Mouse (Mus musculus) kidney, postnatal 0 days (tissue): ENCODE data around the gene Tpd52l1. TPM values are rescaled to one million over a fixed set of nuclear protein-coding genes. Genes with fewer than 3 reads are reported as not detected.

ENCODE experiments used
- ATAC-seq: fragments of 200-750 bp; cut with Nextera tagmentation; replicated peaks from 2 replicates; pipeline ENCODE4 v1.8.0; 2017; ENCODE audit warnings: low read depth, moderate number of reproducible peaks, moderate TSS enrichment, moderate library complexity; ENCODE audit not compliant: low FRiP score
- DNase-seq: peaks from one replicate; pipeline ENCODE4 v3.0.0-alpha.2; 2016; ENCODE audit warnings: low spot score
- H3K27ac ChIP-seq: fragments of 300-500 bp; sonication (generic); 2 replicates; pipeline ENCODE4 v1.5.1; 2014; ENCODE audit warnings: mild to moderate bottlenecking
- H3K27me3 ChIP-seq: fragments of 300-500 bp; sonication (generic); 2 replicates; pipeline ENCODE4 v1.6.1; 2014; ENCODE audit warnings: low read length, mixed read lengths; ENCODE audit not compliant: insufficient read depth
- H3K36me3 ChIP-seq: fragments of 300-500 bp; sonication (generic); 2 replicates; pipeline ENCODE4 v1.6.1; 2014; ENCODE audit warnings: low read length, mixed read lengths; ENCODE audit not compliant: insufficient read depth
- H3K4me1 ChIP-seq: fragments of 300-500 bp; sonication (generic); replicated peaks from 2 replicates; pipeline ENCODE4 v1.6.1; 2014; ENCODE audit warnings: antibody characterized with exemption, low read length, mixed read lengths; ENCODE audit not compliant: insufficient read depth
- H3K4me2 ChIP-seq: fragments of 300-500 bp; sonication (generic); 2 replicates; pipeline ENCODE4 v1.6.1; 2014; ENCODE audit warnings: mild to moderate bottlenecking, low read length, moderate library complexity, mixed read lengths
- H3K4me3 ChIP-seq: fragments of 300-500 bp; sonication (generic); replicated peaks from 2 replicates; pipeline ENCODE4 v1.5.1; 2014; ENCODE audit warnings: low read depth, low read length
- H3K9ac ChIP-seq: fragments of 300-500 bp; sonication (generic); 2 replicates; pipeline ENCODE4 v1.6.1; 2014; ENCODE audit warnings: low read depth, low read length
- H3K9me3 ChIP-seq: fragments of 300-500 bp; sonication (generic); replicated peaks from 2 replicates; pipeline ENCODE4 v1.6.1; 2016; ENCODE audit warnings: low read length, inconsistent platforms, mixed read lengths
- CTCF ChIP-seq: IDR thresholded peaks from 2 replicates; pipeline ENCODE4 v1.5.1; 2016; ENCODE audit warnings: antibody characterized with exemption, low read depth, mild to moderate bottlenecking, moderate library complexity
- WGBS: fragments of 180-500 bp; shearing (Covaris S2); extraction: QIAGEN DNeasy Blood & Tissue Kit; methylation state at CpG from one replicate; pipeline ENCODE4 v1.1.7; 2014; 5-methylcytosine and 5-hydroxymethylcytosine counted together
- polyA plus RNA-seq: library from polyadenylated mRNA; unstranded; fragments of >200 nt; fragmentation: Nextera tagmentation; extraction: Ambion mirVana; gene quantifications from 2 replicates; pipeline ENCODE4 v1.2.1, GENCODE M21; 2015

Gene Tpd52l1
- polyA plus RNA-seq, 1 experiment from 2014 or later: 56.3 TPM

DNA sequence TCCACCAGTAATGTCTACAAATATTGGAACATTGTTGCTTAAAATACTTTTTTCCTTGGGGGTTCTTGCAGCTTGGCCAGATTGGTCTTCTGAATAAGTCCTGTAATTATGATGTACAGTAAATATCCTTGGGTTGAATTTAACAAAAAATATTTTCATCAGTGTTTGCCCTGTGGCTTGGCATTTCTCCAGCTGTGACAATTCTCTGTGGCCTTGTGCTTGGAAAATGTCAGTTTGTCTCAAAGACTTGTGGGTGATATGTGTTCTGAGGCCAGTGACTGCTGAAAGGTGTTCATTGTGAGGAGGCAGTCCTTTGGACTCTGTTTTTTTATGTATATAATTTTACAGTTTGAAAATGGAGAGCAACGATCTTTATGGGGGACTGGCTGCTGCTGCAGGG lies 116.3 kb downstream of the Tpd52l1 start:
- Histone ChIP-seq H3K9me3 (no peaks in the 10 kb centered on the region), H3K36me3 (peaks cover 24% of the 10 kb centered on the region), H3K9ac (no peak overlapping the region), H3K27me3 (no peaks in the 10 kb centered on the region), H3K4me1 (no peaks in the 10 kb centered on the region), H3K4me3 (no peak overlapping the region), H3K27ac (no peak overlapping the region), H3K4me2 (no peak overlapping the region)
- whole genome bisulfite sequencing: 61% methylated on average over 1 of the region's 1 CpGs
- ATAC-seq (no peak), DNase-seq (no peak)
- no peak for TF ChIP-seq CTCF

- H3K27me3 ChIP-seq: no peaks in the 10 kb centered on the region
- TF ChIP-seq CTCF: no peak
- H3K4me2 ChIP-seq: no peak overlapping the region
- 74% methylated on average over 5 of the region's 5 CpGs for whole genome bisulfite sequencing
- H3K4me3 ChIP-seq: no peak overlapping the region
- no peak for ATAC-seq
- no peak for DNase-seq
- no peaks in the 10 kb centered on the region; the same call in 1 of the 2 replicates for H3K4me1 ChIP-seq
- no peak overlapping the region for H3K27ac ChIP-seq
- H3K36me3 ChIP-seq: peaks cover 31% of the 10 kb centered on the region
- no peaks in the 10 kb centered on the region for H3K9me3 ChIP-seq
- H3K9ac ChIP-seq: no peak overlapping the region
Observed at GRCm38 (mm10) chr10:31318491-31318890, 127.3 kb downstream of the Tpd52l1 start.

- DNase-seq (peak; percentile 95), ATAC-seq (peak; percentile 98)
- no peaks in the 10 kb centered on the region; the same call in 1 of the 2 replicates for H3K4me1 ChIP-seq
- peak within 1 kb of the TSS; percentile 93 for H3K9ac ChIP-seq
- peak within 1 kb of the TSS; percentile 95 for H3K27ac ChIP-seq
- 3% methylated on average over 41 of the region's 44 CpGs for WGBS
- peak within 1 kb of the TSS; percentile 73 for H3K4me2 ChIP-seq
- 0 out of 2 replicates have a peak, but pooled peaks cover 10% of the 10 kb centered on the region for H3K36me3 ChIP-seq
- no peaks in the 10 kb centered on the region for H3K27me3 ChIP-seq
- no peaks in the 10 kb centered on the region for H3K9me3 ChIP-seq
- peak within 1 kb of the TSS; percentile 74 for H3K4me3 ChIP-seq
- TF ChIP-seq CTCF: 0 out of 2 replicates have a peak, but pooled peaks have one; percentile 3
Observed at GRCm38 (mm10) chr10:31312865-31313848, 132.6 kb downstream of the Tpd52l1 start, which contains the start of gene Hddc2. Hddc2 (plus strand) TSS chr10:31313383.

DNA sequence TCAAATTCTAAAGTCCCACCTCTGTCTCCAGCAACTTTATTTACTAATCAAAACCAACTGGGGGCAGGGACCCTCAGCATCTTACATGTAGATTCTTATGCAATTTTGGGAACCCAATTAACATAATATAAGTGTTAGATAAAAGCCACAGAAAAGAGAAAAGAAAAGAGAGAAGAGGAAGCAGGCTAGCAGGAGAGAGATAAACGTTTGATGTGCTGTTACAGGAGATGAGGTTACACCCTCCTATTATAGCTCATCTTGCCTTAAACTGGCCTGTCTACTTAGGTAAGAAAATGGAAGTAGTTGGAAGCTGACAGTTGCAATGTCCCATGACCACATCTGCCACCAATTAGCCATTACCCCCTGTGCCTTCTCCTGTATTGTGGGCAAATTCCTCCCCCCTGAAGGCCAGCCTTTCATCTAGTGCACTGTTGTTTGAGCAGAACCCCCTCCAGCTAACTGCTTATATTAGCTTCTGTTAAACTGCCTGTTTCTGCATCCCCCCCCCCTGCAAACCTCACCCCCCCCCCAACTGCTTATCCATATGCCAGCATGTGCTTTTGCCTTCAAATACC lies 138.6 kb downstream of the Tpd52l1 start:
- no peak for TF ChIP-seq CTCF
- DNase-seq: no peak
- Histone ChIP-seq H3K4me1 (no peaks in the 10 kb centered on the region), H3K9ac (no peak overlapping the region), H3K4me3 (no peak overlapping the region), H3K27ac (no peak overlapping the region), H3K9me3 (no peaks in the 10 kb centered on the region), H3K4me2 (no peak overlapping the region), H3K27me3 (no peaks in the 10 kb centered on the region), H3K36me3 (no peaks in the 10 kb centered on the region)
- WGBS: 5% methylated on average over 1 of the region's 1 CpGs
- no peak for ATAC-seq

GRCm38 (mm10) chr10:31303446-31303845 lies 142.3 kb downstream of the Tpd52l1 start:
- no peak for TF ChIP-seq CTCF

DNA sequence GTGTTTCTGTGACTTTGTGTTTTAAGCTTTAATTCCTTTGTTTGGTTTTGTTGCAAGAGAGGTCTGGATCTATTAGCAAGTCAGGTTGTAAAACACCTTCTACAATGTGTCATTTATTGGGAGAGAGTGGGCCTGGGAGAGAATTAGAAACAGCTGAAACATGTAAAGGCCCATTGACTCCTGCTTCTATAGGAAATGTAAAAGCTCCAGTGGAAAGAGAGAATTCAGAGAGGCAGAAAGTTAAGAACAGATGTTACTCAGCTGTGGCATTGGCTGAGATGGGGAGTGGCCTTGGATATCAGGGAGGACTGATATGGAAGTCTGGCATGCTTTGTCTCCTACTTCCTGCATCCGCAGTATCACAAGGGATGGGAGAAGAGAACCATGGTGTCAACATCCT lies 145.5 kb downstream of the Tpd52l1 start:
- no peak overlapping the region for H3K27ac ChIP-seq
- WGBS: 53% methylated on average over 1 of the region's 1 CpGs
- DNase-seq: no peak
- no peaks in the 10 kb centered on the region for H3K27me3 ChIP-seq
- no peak for ATAC-seq
- H3K4me2 ChIP-seq: no peak overlapping the region
- no peaks in the 10 kb centered on the region for H3K36me3 ChIP-seq
- H3K4me3 ChIP-seq: no peak overlapping the region
- H3K4me1 ChIP-seq: no peaks in the 10 kb centered on the region
- no peaks in the 10 kb centered on the region for H3K9me3 ChIP-seq
- TF ChIP-seq CTCF: no peak
- H3K9ac ChIP-seq: no peak overlapping the region

More at GRCm38 (mm10) chr10:31303446-31303845, 142.3 kb downstream of the Tpd52l1 start:
- 99% methylated on average over 2 of the region's 2 CpGs for WGBS
- H3K4me1 ChIP-seq: no peaks in the 10 kb centered on the region
- H3K36me3 ChIP-seq: no peaks in the 10 kb centered on the region
- H3K4me3 ChIP-seq: no peak overlapping the region
- H3K9me3 ChIP-seq: no peaks in the 10 kb centered on the region
- no peak overlapping the region for H3K4me2 ChIP-seq
- DNase-seq: no peak
- no peak overlapping the region for H3K9ac ChIP-seq
- no peak for ATAC-seq
- no peak overlapping the region for H3K27ac ChIP-seq
- no peaks in the 10 kb centered on the region for H3K27me3 ChIP-seq
